Mouse (Mus musculus) small intestine, adult 2 months (tissue): ENCODE measurements around the gene Mllt10. TPM values are rescaled to one million over a fixed set of nuclear protein-coding genes. Genes with fewer than 3 reads are reported as not detected.

Experiments
- H3K27ac ChIP-seq: fragments of 200-500 bp; 2 replicates; pipeline ENCODE4 v1.5.1; 2012; ENCODE audit warnings: low read depth, low read length, control low read depth, inconsistent platforms; ENCODE audit not compliant: insufficient read depth
- H3K27me3 ChIP-seq: fragments of 200-500 bp; 2 replicates; pipeline ENCODE4 v1.6.1; 2012; ENCODE audit warnings: mild to moderate bottlenecking, moderate library complexity, low read length, inconsistent platforms; ENCODE audit not compliant: control insufficient read depth, insufficient read depth
- H3K36me3 ChIP-seq: fragments of 200-500 bp; 2 replicates; pipeline ENCODE4 v1.6.1; 2012; ENCODE audit warnings: mild to moderate bottlenecking, low read length, control low read depth, inconsistent platforms; ENCODE audit not compliant: control insufficient read depth, insufficient read depth
- H3K4me1 ChIP-seq: fragments of 200-500 bp; 2 replicates; pipeline ENCODE4 v1.6.1; 2012; ENCODE audit warnings: low read length, inconsistent platforms, mixed read lengths; ENCODE audit not compliant: control insufficient read depth, insufficient read depth, insufficient read length
- H3K4me3 ChIP-seq: fragments of 200-500 bp; 2 replicates; pipeline ENCODE4 v1.5.1; 2012; ENCODE audit warnings: low read depth, mild to moderate bottlenecking, control low read depth, inconsistent platforms, low read length, moderate library complexity
- CTCF ChIP-seq: fragments of 200-500 bp; IDR thresholded peaks from 2 replicates; pipeline ENCODE4 v1.5.1; 2012; ENCODE audit warnings: low read depth, mild to moderate bottlenecking, control low read depth, inconsistent platforms, low read length, moderate library complexity, mixed read lengths; ENCODE audit not compliant: insufficient replicate concordance, insufficient read length; ENCODE audit errors: extremely low read depth
- POLR2A ChIP-seq: fragments of 200-500 bp; IDR thresholded peaks from 2 replicates; pipeline ENCODE4 v1.6.1; 2012; ENCODE audit warnings: low read depth, mild to moderate bottlenecking, control low read depth, inconsistent platforms, low read length, moderate library complexity
- WGBS: fragments of 180-500 bp; shearing (Covaris S2); methylation state at CpG from one replicate; pipeline ENCODE4 v1.1.7; 2018; 5-methylcytosine and 5-hydroxymethylcytosine counted together
- polyA plus RNA-seq: library from polyadenylated mRNA; depleted of rRNA; stranded (reverse); fragments of >200 nt; gene quantifications from 2 replicates; pipeline ENCODE4 v1.2.3, GENCODE M21; 2012

The Mllt10 gene
- polyA plus RNA-seq, 1 experiment, result 22.4 TPM

DNA sequence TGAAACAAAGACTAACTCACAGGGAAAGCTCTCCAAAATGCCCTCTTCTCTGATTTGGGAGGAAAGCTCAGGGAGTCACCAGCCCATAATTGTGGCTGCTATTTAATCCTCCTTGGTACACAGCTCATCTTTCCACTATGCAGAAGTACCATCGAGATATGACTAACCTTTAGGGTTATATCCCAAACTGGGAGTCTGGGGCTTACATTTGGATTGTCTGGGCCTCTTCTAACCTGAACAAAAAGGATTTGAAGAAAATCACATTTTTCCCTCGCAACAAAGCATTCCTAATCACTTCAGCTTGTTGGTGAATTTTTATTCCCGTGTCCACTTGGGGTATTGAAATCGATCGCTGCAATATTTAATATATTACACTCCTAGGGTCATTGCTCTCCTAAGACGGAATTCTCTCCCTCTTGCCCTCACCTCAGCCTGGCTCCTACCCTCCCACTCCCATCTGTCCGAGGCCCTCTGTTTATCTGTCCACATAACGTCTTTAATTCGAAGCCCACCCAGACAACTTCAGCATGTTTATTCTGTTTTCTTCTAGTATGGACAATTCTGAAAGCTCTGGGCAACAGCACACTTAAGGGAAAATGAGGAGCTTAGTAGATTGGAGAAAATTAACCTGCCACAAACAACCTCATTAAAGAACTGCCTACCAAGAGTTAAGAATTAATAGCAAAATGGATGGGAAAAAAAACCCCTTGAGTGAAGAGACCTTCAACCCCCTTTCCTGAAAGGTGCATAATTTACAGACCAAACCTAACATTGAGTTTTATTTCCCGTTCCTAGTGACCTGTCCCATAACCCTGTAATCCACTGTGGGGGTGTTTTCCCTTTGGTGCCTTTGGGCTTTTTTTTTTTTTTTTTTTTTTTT is 20.4 kb upstream of the Mllt10 start:
- WGBS, result 94% methylated on average over 10 of the region's 10 CpGs
- TF ChIP-seq CTCF, result no peak
- H3K27ac ChIP-seq, result no peak overlapping the region

GRCm38 (mm10) chr2:18037491-18037890 is 17.5 kb upstream of the Mllt10 start, which contains the start of gene A930004D18Rik:
A930004D18Rik (minus strand) TSS chr2:18037737.
- Histone ChIP-seq H3K4me1 (no peaks in the 10 kb centered on the region), H3K36me3 (no peaks in the 10 kb centered on the region), H3K27ac (no peak within 1 kb of the TSS), H3K27me3 (peaks cover 7% of the 10 kb centered on the region), H3K4me3 (no peak within 1 kb of the TSS)
- TF ChIP-seq CTCF (no peak), POLR2A (no peak)
- 78% methylated on average over 2 of the region's 2 CpGs for WGBS

More for the DNA sequence above, 20.4 kb upstream of the Mllt10 start:
- Histone ChIP-seq H3K4me1 (peaks cover 3% of the 10 kb centered on the region), H3K4me3 (no peak overlapping the region), H3K27me3 (peaks cover 21% of the 10 kb centered on the region), H3K36me3 (no peaks in the 10 kb centered on the region)

GRCm38 (mm10) chr2:18038141-18038752 is 16.8 kb upstream of the Mllt10 start:
- Histone ChIP-seq H3K27ac (no peak overlapping the region), H3K4me3 (no peak overlapping the region)
- WGBS, result 80% methylated on average over 3 of the region's 3 CpGs

DNA sequence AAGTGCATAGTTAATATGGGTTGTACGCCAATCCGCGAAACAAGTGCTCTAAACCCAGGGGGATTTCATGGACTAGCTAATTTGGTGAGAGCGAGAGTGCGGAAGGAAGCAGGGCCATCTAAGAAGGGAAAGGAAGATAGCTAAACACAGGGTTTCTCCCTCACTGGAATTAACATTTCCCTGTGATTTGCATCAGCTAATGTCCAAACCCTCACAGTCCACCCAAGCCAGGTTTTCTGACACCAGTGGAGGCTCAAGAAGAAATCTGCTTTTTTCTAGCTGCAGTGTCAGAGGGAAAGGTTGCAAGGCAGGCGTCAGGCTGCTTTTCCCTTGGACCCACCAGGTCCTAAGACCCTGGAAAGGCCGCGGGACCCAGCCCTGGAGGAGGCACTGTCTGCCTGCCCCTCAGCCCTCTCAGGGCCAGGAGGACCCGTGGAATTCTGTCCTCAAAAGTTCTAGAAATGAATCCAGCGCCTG is 16.1 kb upstream of the Mllt10 start:
- no peak overlapping the region for H3K4me3 ChIP-seq
- no peaks in the 10 kb centered on the region; the same call in 1 of the 2 replicates for H3K27me3 ChIP-seq
- H3K4me1 ChIP-seq, result no peaks in the 10 kb centered on the region
- TF ChIP-seq POLR2A (no peak), CTCF (no peak)
- H3K36me3 ChIP-seq, result no peaks in the 10 kb centered on the region
- no peak overlapping the region for H3K27ac ChIP-seq
- 92% methylated on average over 10 of the region's 10 CpGs for WGBS

More at GRCm38 (mm10) chr2:18038141-18038752, 16.8 kb upstream of the Mllt10 start:
- no peaks in the 10 kb centered on the region for H3K36me3 ChIP-seq
- no peak for TF ChIP-seq POLR2A
- TF ChIP-seq CTCF, result no peak
- H3K27me3 ChIP-seq, result peaks cover 4% of the 10 kb centered on the region
- H3K4me1 ChIP-seq, result no peaks in the 10 kb centered on the region

GRCm38 (mm10) chr2:18039566-18040290 is 15.3 kb upstream of the Mllt10 start:
- no peaks in the 10 kb centered on the region for H3K4me1 ChIP-seq
- peaks cover 1% of the 10 kb centered on the region; the same call in 1 of the 2 replicates for H3K27me3 ChIP-seq
- H3K4me3 ChIP-seq, result no peak overlapping the region
- H3K27ac ChIP-seq, result no peak overlapping the region
- WGBS, result 57% methylated on average over 46 of the region's 46 CpGs
- H3K36me3 ChIP-seq, result no peaks in the 10 kb centered on the region
- no peak for TF ChIP-seq POLR2A
- no peak for TF ChIP-seq CTCF

GRCm38 (mm10) chr2:18040347-18041160 is 14.5 kb upstream of the Mllt10 start:
- Histone ChIP-seq H3K36me3 (no peaks in the 10 kb centered on the region), H3K27me3 (peaks cover 3% of the 10 kb centered on the region; the same call in 1 of the 2 replicates), H3K4me1 (no peaks in the 10 kb centered on the region), H3K4me3 (no peak overlapping the region), H3K27ac (no peak overlapping the region)
- TF ChIP-seq POLR2A (no peak), CTCF (no peak)
- 96% methylated on average over 27 of the region's 27 CpGs for WGBS
